Mouse (Mus musculus) C2C12 (cell line): ENCODE measurements at regions not wholly inside any gene's neighbourhood (a gene's known extent, or its start where the extent isn't known, plus 50 kb on each side); places are given as distances from the start of the nearest gene placed in this dataset.
A peak's percentile ranks its signal among the peaks of the same experiment; 100 is the strongest.

Source experiments
- CEBPB ChIP-seq: IDR thresholded peaks from one replicate; pipeline ENCODE4 v1.6.1; 2011; ENCODE audit warnings: low read depth, mild to moderate bottlenecking, control low read depth, moderate library complexity
- CTCF ChIP-seq: IDR thresholded peaks from one replicate; pipeline ENCODE4 v1.5.1; 2011; ENCODE audit not compliant: control insufficient read depth, insufficient read depth, insufficient read length
- FOSL1 ChIP-seq: IDR thresholded peaks from one replicate; pipeline ENCODE4 v1.8.0; 2011; ENCODE audit warnings: mild to moderate bottlenecking, low read length; ENCODE audit not compliant: poor library complexity, insufficient read depth, severe bottlenecking
- MAX ChIP-seq: IDR thresholded peaks from one replicate; pipeline ENCODE4 v1.6.1; 2011; ENCODE audit warnings: mild to moderate bottlenecking, control low read depth
- MYOD1 ChIP-seq: IDR thresholded peaks from one replicate; pipeline ENCODE4 v1.6.1; 2011; ENCODE audit warnings: low read depth; ENCODE audit not compliant: control insufficient read depth, insufficient read length
- MYOG ChIP-seq: IDR thresholded peaks from one replicate; pipeline ENCODE4 v1.6.1; 2011; ENCODE audit not compliant: control insufficient read depth, insufficient read length; ENCODE audit errors: extremely low read depth
- USF1 ChIP-seq: IDR thresholded peaks from one replicate; pipeline ENCODE4 v1.6.1; 2011; ENCODE audit warnings: low read depth, mild to moderate bottlenecking, control low read depth, moderate library complexity

GRCm38 (mm10) chr4:94190940-94191339, 365.4 kb upstream of the Gm10306 start:
- TF ChIP-seq CTCF, result no peak
- peak; percentile 60 for TF ChIP-seq MYOD1
- TF ChIP-seq MYOG, result no peak
- no peak for TF ChIP-seq MAX
- no peak for TF ChIP-seq USF1
- no peak for TF ChIP-seq CEBPB
- TF ChIP-seq FOSL1, result no peak
